Mouse (Mus musculus) stomach, embryonic 15.5 days (tissue): ENCODE measurements at regions not wholly inside any gene's neighbourhood (a gene's known extent, or its start where the extent isn't known, plus 50 kb on each side); places are given as distances from the start of the nearest gene placed in this dataset.

Experiments used
- ATAC-seq: fragments of 200-750 bp; cut with Nextera tagmentation; 2 replicates; pipeline ENCODE4 v1.8.0; 2017; ENCODE audit warnings: low read depth, moderate number of reproducible peaks, moderate TSS enrichment; ENCODE audit not compliant: insufficient read depth, low FRiP score
- H3K27ac ChIP-seq: fragments of 300-500 bp; sonication (generic); 2 replicates; pipeline ENCODE4 v1.5.1; 2015; ENCODE audit warnings: mild to moderate bottlenecking, inconsistent platforms
- H3K27me3 ChIP-seq: fragments of 300-500 bp; sonication (generic); replicated peaks from 2 replicates; pipeline ENCODE4 v1.6.1; 2015; ENCODE audit warnings: inconsistent platforms
- H3K36me3 ChIP-seq: fragments of 300-500 bp; sonication (generic); 2 replicates; pipeline ENCODE4 v1.6.1; 2015; ENCODE audit warnings: inconsistent platforms
- H3K4me1 ChIP-seq: fragments of 300-500 bp; sonication (generic); 2 replicates; pipeline ENCODE4 v1.6.1; 2015; ENCODE audit warnings: inconsistent platforms
- H3K4me2 ChIP-seq: fragments of 300-500 bp; sonication (generic); 2 replicates; pipeline ENCODE4 v1.6.1; 2015; ENCODE audit warnings: mild to moderate bottlenecking, inconsistent platforms
- H3K4me3 ChIP-seq: fragments of 300-500 bp; sonication (generic); replicated peaks from 2 replicates; pipeline ENCODE4 v1.5.1; 2015; ENCODE audit warnings: inconsistent platforms
- H3K9ac ChIP-seq: fragments of 300-500 bp; sonication (generic); 2 replicates; pipeline ENCODE4 v1.6.1; 2015; ENCODE audit warnings: inconsistent platforms
- H3K9me3 ChIP-seq: fragments of 300-500 bp; sonication (generic); 2 replicates; pipeline ENCODE4 v1.6.1; 2016; ENCODE audit warnings: inconsistent platforms
- WGBS: fragments of 180-500 bp; shearing (Covaris S2); methylation state at CpG from one replicate; pipeline ENCODE4 v1.1.7; 2015; 5-methylcytosine and 5-hydroxymethylcytosine counted together

DNA sequence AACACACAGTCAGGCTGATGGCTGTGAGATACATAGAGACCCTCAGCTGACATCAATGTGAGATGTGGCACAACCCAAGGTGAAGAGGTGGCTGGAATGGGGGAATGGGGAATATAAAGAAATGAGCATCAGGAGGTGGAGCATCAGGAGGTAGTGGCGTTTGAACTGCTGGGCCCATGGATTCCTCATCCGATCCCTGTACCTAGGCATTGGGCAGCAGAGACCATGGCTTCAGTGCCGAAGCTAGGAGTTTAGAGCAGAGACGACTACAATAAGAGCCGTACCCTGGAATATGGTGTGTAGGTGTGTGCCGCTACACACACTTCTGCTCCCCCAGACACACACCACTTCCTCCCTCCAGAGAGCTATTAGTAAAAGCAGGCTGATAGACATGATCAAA, 82.9 kb upstream of the Mrps22 start:
- H3K27me3 ChIP-seq, result no peaks in the 10 kb centered on the region
- ATAC-seq, result no peak
- H3K4me2 ChIP-seq, result no peak overlapping the region
- no peaks in the 10 kb centered on the region for H3K4me1 ChIP-seq
- H3K27ac ChIP-seq, result no peak overlapping the region
- H3K36me3 ChIP-seq, result no peaks in the 10 kb centered on the region
- H3K4me3 ChIP-seq, result no peak overlapping the region
- no peaks in the 10 kb centered on the region for H3K9me3 ChIP-seq
- no peak overlapping the region for H3K9ac ChIP-seq
- 90% methylated on average over 6 of the region's 6 CpGs for WGBS

DNA sequence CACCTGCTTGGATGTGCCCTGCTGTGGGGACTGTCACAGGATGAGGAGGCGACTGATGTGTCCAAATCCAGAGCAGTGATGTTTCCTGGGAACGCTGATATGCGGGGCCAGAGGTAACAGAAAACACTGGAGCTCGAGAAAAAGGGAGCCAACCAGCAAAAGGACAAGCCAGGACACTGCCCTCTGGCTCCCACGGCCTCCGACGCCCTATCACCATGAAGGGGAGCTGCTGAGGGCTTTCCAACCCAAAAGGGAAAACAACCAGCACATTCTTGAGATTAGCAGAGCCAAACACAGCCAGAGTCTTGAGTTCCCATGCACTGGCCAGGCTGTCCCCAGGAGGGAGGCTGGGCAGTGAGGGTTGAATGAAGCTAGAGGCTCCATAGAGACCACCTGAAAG, 74.2 kb upstream of the Mrps22 start:
- no peak overlapping the region for H3K9ac ChIP-seq
- H3K4me2 ChIP-seq, result no peak overlapping the region
- no peaks in the 10 kb centered on the region for H3K4me1 ChIP-seq
- no peaks in the 10 kb centered on the region for H3K36me3 ChIP-seq
- H3K27me3 ChIP-seq, result no peaks in the 10 kb centered on the region
- no peak for ATAC-seq
- 72% methylated on average over 7 of the region's 7 CpGs for WGBS
- H3K27ac ChIP-seq, result no peak overlapping the region
- no peaks in the 10 kb centered on the region for H3K9me3 ChIP-seq
- no peak overlapping the region for H3K4me3 ChIP-seq

DNA sequence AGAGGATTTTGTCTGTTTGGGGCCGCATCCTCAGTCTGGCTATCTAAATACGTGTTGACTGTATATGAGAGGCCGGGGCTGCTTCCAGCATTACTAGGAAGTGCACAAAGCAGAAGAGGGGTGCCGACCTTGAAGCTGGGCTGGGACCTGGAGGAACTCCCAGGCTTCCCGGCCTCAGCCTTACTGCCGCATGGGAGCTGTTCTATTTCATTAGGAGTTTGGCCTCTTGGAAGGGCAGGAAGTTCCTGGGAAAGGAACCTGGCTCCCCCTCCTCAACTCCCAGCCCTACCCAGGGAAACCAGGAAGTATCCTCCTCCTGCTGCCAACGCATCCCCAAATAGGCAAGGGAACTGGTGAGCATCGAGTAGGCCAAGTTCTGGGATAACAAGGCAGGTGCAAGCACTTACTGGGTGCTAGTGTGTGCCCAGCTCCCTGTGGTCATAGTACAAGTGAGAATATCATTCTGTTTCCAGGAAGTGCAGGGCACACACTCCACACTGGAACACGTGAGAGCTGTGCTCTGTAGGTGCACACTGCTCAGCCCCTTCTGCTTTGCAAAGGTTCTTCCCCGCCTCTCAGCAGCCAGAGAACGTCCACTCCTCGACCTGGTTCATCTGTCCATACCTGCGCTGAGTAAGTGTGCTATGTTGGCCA, 72.1 kb upstream of the Mrps22 start:
- 83% methylated on average over 13 of the region's 13 CpGs for WGBS
- Histone ChIP-seq H3K4me2 (no peak overlapping the region), H3K27ac (no peak overlapping the region), H3K9ac (no peak overlapping the region), H3K9me3 (no peaks in the 10 kb centered on the region), H3K36me3 (no peaks in the 10 kb centered on the region), H3K27me3 (no peaks in the 10 kb centered on the region), H3K4me1 (no peaks in the 10 kb centered on the region), H3K4me3 (no peak overlapping the region)
- ATAC-seq, result no peak

DNA sequence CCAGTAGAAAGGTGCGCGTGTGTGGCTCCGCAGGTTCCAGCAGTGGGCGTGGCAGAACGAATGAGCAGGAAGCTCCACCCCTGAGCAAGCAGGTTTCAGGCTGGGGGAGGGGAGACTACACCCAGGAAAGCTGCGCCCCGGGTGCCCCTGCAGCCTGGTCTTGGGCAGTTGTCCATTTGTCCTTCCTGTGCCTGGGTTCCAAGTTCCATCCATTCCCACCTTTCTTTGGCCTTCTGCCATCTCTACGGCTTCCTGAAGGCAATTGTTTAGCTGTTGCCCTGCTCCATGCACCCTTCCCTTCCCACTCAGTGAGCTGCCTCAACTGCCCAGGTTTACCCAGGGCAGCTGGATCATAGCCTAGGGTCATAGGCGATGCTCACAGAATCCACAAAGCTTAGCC, 70.9 kb upstream of the Mrps22 start:
- Histone ChIP-seq H3K4me2 (no peak overlapping the region), H3K9me3 (no peaks in the 10 kb centered on the region), H3K4me3 (no peak overlapping the region), H3K36me3 (no peaks in the 10 kb centered on the region), H3K9ac (no peak overlapping the region), H3K4me1 (no peaks in the 10 kb centered on the region), H3K27ac (no peak overlapping the region), H3K27me3 (no peaks in the 10 kb centered on the region)
- 48% methylated on average over 9 of the region's 9 CpGs for WGBS
- no peak for ATAC-seq

DNA sequence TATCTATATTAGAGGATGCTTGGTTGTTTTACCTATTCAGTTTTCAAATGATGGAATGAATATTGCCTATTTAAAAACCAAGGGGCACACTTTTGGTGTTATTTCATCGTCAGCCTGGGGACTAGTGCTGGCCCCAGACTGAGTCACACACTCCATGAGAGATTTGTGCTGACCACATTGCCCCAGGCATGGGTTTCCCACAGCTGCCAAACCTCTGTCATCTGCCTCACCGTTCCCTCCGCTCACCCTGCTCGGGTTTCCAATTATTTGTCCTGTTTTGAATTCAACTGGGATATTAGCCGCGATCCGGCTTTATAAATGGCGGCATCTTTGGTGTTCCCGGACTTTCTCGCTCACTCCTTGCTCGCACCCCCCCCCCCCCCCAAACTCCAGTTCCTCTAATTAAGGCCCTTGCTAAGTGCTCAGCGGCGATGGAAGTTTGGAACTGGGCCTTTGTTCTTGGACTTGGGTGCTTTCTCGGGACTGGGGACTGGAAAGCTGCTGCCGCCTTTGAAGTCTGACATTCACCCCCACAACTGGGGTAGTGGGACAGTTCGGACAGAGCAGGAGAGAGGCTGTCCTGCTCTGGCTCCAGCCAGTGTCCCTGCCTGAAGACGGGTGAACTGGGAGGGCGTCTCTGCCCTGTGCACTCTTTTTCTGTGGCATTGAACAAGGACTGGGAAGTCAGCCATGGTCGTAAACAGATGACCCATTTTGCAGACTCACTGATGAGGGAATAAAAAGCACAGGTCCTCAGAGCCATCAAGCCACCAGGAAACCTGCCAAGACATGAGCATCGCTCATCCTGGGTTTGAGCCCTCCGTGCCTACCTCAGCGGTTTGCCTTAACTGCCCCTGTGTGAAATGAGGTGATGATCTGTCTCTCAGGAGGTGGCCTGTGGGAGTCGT, 67.2 kb upstream of the Mrps22 start:
- H3K9ac ChIP-seq, result no peak overlapping the region
- 83% methylated on average over 23 of the region's 23 CpGs for WGBS
- H3K27ac ChIP-seq, result no peak overlapping the region
- no peaks in the 10 kb centered on the region for H3K36me3 ChIP-seq
- ATAC-seq, result no peak
- H3K4me3 ChIP-seq, result no peak overlapping the region
- H3K27me3 ChIP-seq, result no peaks in the 10 kb centered on the region
- no peak overlapping the region for H3K4me2 ChIP-seq
- H3K4me1 ChIP-seq, result no peaks in the 10 kb centered on the region
- H3K9me3 ChIP-seq, result no peaks in the 10 kb centered on the region

DNA sequence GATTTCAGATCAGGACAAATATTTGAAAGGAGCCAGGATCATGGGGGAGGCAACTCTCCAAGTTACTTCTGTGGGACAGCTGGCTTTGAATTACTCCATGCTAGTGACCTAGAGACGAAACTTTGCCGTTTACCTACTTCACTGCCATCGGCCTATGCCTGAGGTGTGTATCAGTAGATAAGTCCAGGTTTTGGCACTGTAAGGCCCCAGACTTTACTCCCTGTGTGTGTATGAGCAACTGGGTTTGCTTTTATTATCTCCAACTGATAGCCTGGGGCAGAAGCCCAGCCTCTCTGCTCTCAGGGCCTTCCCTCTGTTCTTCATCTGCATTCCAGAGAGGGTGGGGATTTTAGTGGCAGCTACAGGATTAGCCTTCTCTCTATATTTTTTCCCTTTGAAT, 65.6 kb upstream of the Mrps22 start:
- Histone ChIP-seq H3K27me3 (no peaks in the 10 kb centered on the region), H3K4me3 (no peak overlapping the region), H3K4me1 (no peaks in the 10 kb centered on the region), H3K27ac (no peak overlapping the region), H3K9ac (no peak overlapping the region), H3K9me3 (no peaks in the 10 kb centered on the region), H3K4me2 (no peak overlapping the region), H3K36me3 (no peaks in the 10 kb centered on the region)
- ATAC-seq, result peak; percentile 68
- WGBS, result 67% methylated on average over 3 of the region's 3 CpGs

DNA sequence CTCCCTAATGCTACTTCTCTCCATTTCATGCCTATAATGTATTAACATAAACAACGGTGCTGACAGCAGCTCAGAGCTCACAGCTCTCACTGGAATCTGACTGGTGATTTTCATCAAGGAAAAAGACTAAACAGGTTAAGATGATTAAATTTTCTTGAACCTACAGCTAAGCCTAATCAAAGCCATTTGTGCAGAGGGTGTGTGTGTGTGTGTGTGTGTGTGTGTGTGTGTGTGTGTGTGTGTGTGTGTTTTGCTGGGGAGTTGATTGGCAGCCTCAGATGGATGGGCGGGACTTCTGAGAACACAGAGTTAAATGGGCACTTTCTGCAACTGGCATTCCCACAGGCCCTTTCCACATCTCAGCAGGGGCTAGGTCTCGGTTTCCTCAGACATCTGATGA, 61.6 kb upstream of the Mrps22 start:
- Histone ChIP-seq H3K4me1 (no peaks in the 10 kb centered on the region), H3K27me3 (no peaks in the 10 kb centered on the region), H3K9me3 (no peaks in the 10 kb centered on the region), H3K27ac (no peak overlapping the region), H3K4me3 (no peak overlapping the region), H3K36me3 (no peaks in the 10 kb centered on the region), H3K4me2 (no peak overlapping the region), H3K9ac (no peak overlapping the region)
- WGBS, result 47% methylated on average over 3 of the region's 3 CpGs
- no peak for ATAC-seq

DNA sequence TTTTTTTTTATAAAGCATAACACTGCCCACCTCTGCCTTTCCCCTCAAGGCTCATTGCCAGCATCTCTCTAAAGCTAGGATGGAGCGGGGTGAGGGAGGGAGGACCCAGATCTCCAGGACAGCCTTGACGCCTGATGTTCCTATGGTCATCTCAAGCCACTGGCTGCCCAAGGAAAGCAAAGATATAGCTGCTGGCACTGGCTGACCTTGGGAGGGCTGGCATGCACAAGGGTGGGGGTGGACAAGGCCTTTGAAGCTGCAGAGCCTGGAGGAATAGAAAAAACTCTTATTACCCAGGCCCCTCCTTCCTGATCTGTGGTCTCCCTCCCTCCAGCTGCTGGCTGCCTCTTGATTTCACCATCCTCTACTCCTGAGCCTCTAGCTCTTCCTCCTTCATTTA, 50.2 kb upstream of the Mrps22 start:
- Histone ChIP-seq H3K36me3 (no peaks in the 10 kb centered on the region), H3K27me3 (no peaks in the 10 kb centered on the region), H3K9ac (no peak overlapping the region), H3K27ac (no peak overlapping the region), H3K4me1 (0 out of 2 replicates have a peak, but pooled peaks cover 5% of the 10 kb centered on the region), H3K4me2 (no peak overlapping the region), H3K9me3 (no peaks in the 10 kb centered on the region), H3K4me3 (no peak overlapping the region)
- 74% methylated on average over 2 of the region's 2 CpGs for WGBS
- no peak for ATAC-seq
